Mouse (Mus musculus) bone marrow macrophage, adult 2 months (primary cell): ENCODE measurements around the gene Pgc.
A peak's percentile ranks its signal among the peaks of the same experiment; 100 is the strongest.

Experiments
- CTCF ChIP-seq: IDR thresholded peaks from 2 replicates; pipeline ENCODE4 v1.5.1; 2012; ENCODE audit warnings: low read depth, mild to moderate bottlenecking, low read length, moderate library complexity
- POLR2A ChIP-seq: IDR thresholded peaks from 2 replicates; pipeline ENCODE4 v1.6.1; 2012; ENCODE audit warnings: mild to moderate bottlenecking, low read depth, low read length, borderline replicate concordance

DNA sequence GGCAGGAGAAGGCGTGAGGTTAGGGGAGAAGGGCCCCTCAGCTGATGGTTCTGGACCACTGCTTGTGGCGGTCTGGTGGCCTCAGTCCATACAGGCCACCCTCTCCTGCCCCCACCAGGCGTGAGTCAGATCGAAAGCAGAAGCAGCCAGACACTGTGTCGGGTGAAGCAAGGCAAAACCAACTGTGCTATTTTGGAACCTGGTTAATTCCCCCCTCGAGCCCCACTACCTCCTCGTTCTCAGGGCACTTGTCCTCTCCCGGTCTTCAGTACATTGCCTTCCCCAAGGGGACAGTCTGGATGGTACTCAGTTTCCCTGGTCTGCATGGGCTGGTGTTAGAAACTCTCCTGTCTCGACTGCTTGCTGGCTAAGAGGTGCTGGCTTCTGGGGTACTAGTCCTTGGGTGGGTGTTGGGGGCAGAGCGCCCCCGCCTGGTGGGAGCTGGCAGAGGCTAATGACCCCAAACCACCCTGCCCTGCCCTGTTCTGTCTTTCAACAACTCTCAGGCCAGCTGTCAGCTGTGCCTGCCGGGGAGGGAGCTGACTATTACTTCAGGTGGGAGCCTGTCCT, 42.1 kb downstream of the Pgc start:
- TF ChIP-seq POLR2A (no peak), CTCF (peak; percentile 96)
